Mouse (Mus musculus) embryonic stem cell, embryonic (primary cell): ENCODE results near the gene Gdf10.

Experiments used
- CTCF ChIA-PET, 4 experiments: fragments of 300-600 bp in 2 of 4; fragments of 350-600 bp in 2 of 4; sonication (Branson Sonifier 250); formaldehyde crosslinking; loops; one replicate each; lab custom pipeline; 2022; ENCODE audit warnings: inconsistent platforms in 2 of 4; lab: Charles Lee
- POLR2A ChIA-PET, 4 experiments: fragments of 300-600 bp in 2 of 4; fragments of 350-600 bp in 2 of 4; sonication (Branson Sonifier 250); formaldehyde crosslinking; loops; one replicate each; lab custom pipeline; 2022; ENCODE audit warnings: antibody characterized with exemption in 4 of 4, inconsistent platforms in 1 of 4; lab: Charles Lee

The Gdf10 gene

GRCm38 (mm10) chr14:33931853-33932252 lies 8.5 kb downstream of the Gdf10 start:
- ChIA-PET CTCF (interaction anchor here in 2 of 4 experiments (0.7 to 2.7 kb wide), 4 partner anchors 8 to 718 kb away, joined by 3 to 15 read pairs (median 4); partner anchors contain the start of genes Gdf10 (in 2 of the 2) and Arhgap22 (in 1 of the 2)), POLR2A (interaction anchor here in 2 of 4 experiments (0.5 to 0.8 kb wide), 3 partner anchors 8 to 14 kb away, joined by 3 to 5 read pairs (median 3); partner anchors contain the start of gene Gdf10 (in 2 of the 2))

DNA sequence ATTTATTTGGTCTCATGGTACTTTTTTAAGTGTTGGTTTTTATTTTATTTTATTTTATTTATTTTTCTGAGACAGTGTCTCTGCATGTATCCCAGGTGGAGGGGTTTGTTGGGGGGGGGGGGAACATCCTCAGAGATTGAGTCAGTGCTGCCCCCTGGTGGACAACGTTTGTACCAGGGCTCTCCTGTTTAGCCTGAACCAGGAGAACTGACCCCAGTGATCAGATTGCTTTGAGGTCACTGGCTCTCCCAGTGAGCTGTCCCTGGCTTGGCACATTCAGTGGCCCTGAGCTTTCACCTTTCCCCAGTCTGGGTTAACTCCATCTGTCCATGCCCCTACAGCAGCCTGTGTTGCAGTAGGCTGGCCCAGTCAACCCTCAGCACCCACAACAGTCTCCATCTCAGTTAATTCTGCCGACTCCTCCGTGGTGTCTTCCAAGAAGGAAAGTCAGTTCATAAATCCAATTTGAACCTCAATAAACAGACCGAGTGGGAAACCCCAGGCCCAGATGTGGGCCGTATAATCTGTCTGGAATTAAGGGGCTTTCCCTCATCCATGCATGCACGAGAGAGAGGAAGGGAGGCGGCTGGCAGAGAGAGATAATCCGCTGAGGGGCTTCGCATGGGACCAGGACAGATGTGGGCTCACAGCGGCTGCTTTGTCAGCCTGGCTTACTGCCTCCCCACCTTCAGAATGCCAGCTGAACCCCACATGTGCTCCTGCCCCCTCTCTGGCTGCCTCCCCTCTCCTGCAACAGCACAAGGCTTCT lies 9.7 kb downstream of the Gdf10 start:
- POLR2A ChIA-PET = interaction anchor here in 1 of 4 experiments (0.6 to 1.2 kb wide), 3 partner anchors 9 to 220 kb away, joined by 3 to 4 read pairs (median 3); partner anchors contain the start of gene Gdf10
- CTCF ChIA-PET = interaction anchor here (0.5 to 2.7 kb wide), 33 partner anchors 9 to 719 kb away, joined by 3 to 17 read pairs (median 3); partner anchors contain the start of genes Gdf10 (in 2 of the 4) and Arhgap22 (in 1 of the 4)

DNA sequence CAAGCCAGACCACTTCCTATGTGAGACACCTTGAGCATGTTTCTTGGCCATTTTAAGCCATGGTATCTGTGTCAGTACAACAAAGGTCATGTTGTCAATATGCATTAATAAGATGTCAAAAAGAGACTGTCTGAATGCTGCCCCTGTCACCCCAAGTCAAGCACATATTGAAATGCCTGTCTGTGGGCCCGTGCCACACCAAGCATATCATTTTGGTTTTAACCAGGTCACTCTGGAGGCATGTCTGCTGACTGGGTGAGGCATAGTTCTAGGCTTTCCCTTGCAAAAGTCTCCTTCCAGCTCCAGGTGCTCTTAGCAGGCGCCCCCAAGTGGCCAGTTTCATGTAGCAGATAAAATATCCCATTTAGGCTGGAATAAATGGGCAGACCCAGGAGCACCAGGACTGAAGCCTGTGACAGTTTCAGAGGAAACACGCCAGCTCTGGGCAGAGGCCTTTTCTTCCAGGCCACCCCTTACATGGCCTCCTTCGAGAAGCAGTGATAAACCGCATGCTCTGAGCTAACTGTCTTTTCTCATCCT lies 10.5 kb downstream of the Gdf10 start:
- CTCF ChIA-PET = interaction anchor here (0.5 to 2.7 kb wide), 31 partner anchors 10 to 720 kb away, joined by 3 to 17 read pairs (median 3); partner anchors contain the start of genes Gdf10 (in 2 of the 4) and Arhgap22 (in 1 of the 4)
- POLR2A ChIA-PET = interaction anchor here in 1 of 4 experiments (1.2 kb wide), 1 partner anchor 10 kb away, joined by 3 read pairs; the partner anchor contains the start of gene Gdf10

GRCm38 (mm10) chr14:33939117-33939516 lies 15.7 kb downstream of the Gdf10 start:
- POLR2A ChIA-PET = interaction anchor here in 1 of 4 experiments (1.2 kb wide), 1 partner anchor 15 kb away, joined by 3 read pairs; no protein-coding TSS in a partner anchor
- CTCF ChIA-PET = interaction anchor here in 2 of 4 experiments (0.5 to 1.9 kb wide), 12 partner anchors 9 to 466 kb away, joined by 3 to 6 read pairs (median 4); no protein-coding TSS in a partner anchor

DNA sequence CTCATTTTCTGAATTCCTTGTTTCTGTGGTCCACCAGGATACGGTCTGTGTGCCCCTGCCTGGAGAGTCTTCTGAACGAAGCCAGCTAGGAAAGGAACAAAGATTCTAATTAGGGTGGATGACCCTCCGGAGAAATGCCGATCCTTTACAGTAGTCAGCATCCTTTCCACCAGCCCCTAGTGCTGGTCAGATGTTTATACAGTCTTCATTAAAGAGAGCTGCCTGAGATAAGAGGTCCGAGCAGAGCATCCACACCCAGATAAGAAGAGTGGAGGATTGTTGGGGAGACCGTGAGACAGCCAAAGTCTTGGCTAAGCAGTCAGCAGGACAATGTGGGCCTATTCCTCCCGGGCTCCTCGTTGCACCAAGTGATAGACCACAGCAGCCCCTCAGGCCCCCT lies 17.4 kb downstream of the Gdf10 start, which contains the start of gene Gdf2:
Gene Gdf2 (plus strand): TSS at position 301 of the 400 bp plus-strand sequence.
- ChIA-PET POLR2A (no interaction called here), CTCF (interaction anchor here in 2 of 4 experiments (1.2 to 1.8 kb wide), 5 partner anchors 12 to 294 kb away, joined by 3 to 6 read pairs (median 4); no protein-coding TSS in a partner anchor)

- CTCF ChIA-PET = interaction anchor here in 1 of 4 experiments (1.3 kb wide), 1 partner anchor 14 kb away, joined by 5 read pairs; no protein-coding TSS in a partner anchor
Observed at GRCm38 (mm10) chr14:33942222-33942621, 18.8 kb downstream of the Gdf10 start.

GRCm38 (mm10) chr14:33946125-33946524 lies 22.7 kb downstream of the Gdf10 start:
- ChIA-PET CTCF (interaction anchor here in 2 of 4 experiments (0.8 to 1.4 kb wide), 4 partner anchors 10 to 13 kb away, joined by 3 to 5 read pairs (median 3); no protein-coding TSS in a partner anchor), POLR2A (interaction anchor here in 1 of 4 experiments (1.0 kb wide), 1 partner anchor 14 kb away, joined by 3 read pairs; no protein-coding TSS in a partner anchor)

More at GRCm38 (mm10) chr14:33942222-33942621, 18.8 kb downstream of the Gdf10 start:
- POLR2A ChIA-PET = no interaction called here

- ChIA-PET POLR2A (interaction anchor here in 1 of 4 experiments (0.7 to 0.9 kb wide), 2 partner anchors 9 to 123 kb away, joined by 3 to 4 read pairs; no protein-coding TSS in a partner anchor), CTCF (interaction anchor here (0.6 to 1.5 kb wide), 6 partner anchors 9 to 372 kb away, joined by 3 to 6 read pairs (median 3); no protein-coding TSS in a partner anchor)
Observed at GRCm38 (mm10) chr14:33952233-33952981, 29.0 kb downstream of the Gdf10 start.

DNA sequence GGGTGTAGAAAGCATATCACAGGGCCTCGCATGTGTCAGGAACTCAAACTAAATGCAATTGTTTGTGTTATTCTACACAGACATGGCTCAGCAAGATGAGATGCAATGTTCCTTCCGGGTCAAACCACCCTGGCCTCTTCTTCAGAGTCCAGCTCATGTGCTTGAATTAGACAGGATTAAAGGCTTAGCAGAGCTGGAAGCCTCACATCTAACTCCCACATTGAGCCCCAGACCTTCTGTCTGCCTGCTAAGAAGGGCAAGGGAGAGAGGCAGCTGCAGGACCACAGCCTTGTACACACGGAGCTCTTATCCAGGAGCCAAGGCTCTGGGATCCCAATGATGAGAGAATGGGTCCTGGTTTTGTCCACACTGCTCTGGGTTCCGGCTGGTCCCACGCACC lies 30.4 kb downstream of the Gdf10 start, which contains the start of gene Rbp3:
Gene Rbp3 (plus strand): TSS at position 243 of the 400 bp plus-strand sequence.
- CTCF ChIA-PET = interaction anchor here in 1 of 4 experiments (0.6 kb wide), 1 partner anchor 1305 kb away, joined by 9 read pairs; no protein-coding TSS in a partner anchor
- POLR2A ChIA-PET = no interaction called here

GRCm38 (mm10) chr14:33956055-33956454 lies 32.7 kb downstream of the Gdf10 start:
- ChIA-PET CTCF (interaction anchor here (0.6 to 2.0 kb wide), 39 partner anchors 9 to 864 kb away, joined by 3 to 8 read pairs (median 4); partner anchors contain the start of genes Gdf2 (in 2 of the 4), Anxa8 (in 1 of the 4), Gdf10 (in 1 of the 4) and Zfp488 (in 1 of the 4)), POLR2A (interaction anchor here in 1 of 4 experiments (1.6 kb wide), 1 partner anchor 408 kb away, joined by 5 read pairs; no protein-coding TSS in a partner anchor)

DNA sequence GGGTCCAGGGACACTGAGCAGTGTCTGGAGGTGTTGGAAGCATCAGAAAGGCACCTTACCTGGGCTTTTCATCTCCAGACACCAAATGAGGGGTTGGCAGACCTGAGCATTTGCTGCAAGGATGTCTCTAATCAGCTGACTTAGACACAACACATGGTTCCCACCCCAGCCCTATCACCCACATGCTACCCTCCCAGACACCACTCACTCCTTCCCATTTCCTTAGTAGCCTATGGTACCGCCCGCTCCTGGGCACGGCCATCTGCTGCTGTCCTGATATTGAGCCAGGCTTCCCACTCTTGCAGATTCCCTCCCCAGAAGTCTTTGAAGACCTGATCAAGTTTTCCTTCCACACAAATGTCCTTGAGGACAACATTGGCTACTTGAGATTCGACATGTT lies 34.8 kb downstream of the Gdf10 start:
- ChIA-PET POLR2A (no interaction called here), CTCF (interaction anchor here in 2 of 4 experiments (0.6 to 1.3 kb wide), 4 partner anchors 122 to 278 kb away, joined by 3 to 5 read pairs (median 4); no protein-coding TSS in a partner anchor)

- CTCF ChIA-PET = interaction anchor here (0.6 to 2.8 kb wide), 29 partner anchors 7 to 414 kb away, joined by 3 to 11 read pairs (median 3); partner anchors contain the start of genes Gdf10 (in 1 of the 4) and Gdf2 (in 1 of the 4)
- POLR2A ChIA-PET = no interaction called here
Observed at GRCm38 (mm10) chr14:33958841-33959240, 35.5 kb downstream of the Gdf10 start.

DNA sequence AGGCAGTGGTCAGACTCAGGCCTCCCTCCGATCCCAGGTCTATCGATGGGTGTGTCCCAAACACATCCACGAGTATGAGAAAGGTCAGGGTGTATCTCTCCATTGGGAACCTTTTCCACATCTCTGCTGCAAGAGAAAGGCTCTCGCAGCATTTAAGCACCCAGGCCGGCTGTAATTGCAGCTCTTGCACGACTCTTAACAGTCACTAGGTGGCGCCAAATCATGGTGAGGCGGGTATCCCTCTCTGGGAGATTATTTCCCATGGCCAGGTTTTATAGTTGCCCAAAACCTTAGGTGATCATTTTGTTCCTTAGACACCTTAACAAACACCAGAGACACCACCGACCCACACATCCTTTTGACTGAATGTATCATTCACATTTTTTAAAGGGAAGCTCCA lies 36.0 kb downstream of the Gdf10 start:
- ChIA-PET CTCF (interaction anchor here (0.6 to 2.8 kb wide), 29 partner anchors 8 to 444 kb away, joined by 3 to 11 read pairs (median 3); partner anchors contain the start of genes Gdf10 (in 1 of the 4) and Gdf2 (in 1 of the 4)), POLR2A (no interaction called here)

DNA sequence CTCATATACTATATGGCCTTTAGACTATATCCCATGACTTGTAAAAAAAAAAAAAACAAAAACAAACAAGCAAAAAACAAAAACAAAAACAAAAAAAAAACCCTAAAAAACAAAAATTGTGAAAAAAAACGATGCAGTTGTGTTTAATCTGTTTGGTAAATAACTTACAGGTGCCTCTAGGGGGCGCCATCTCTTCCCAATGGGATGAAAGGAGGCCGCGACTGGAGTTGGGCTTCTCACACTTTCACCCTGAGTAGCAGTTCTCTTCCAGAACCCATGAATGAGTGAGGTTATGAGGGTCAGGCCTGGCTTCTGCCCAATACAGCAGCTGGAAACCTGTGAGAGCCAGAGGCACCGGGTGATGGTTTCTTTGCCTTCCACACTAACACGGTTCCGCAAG lies 42.3 kb downstream of the Gdf10 start:
- ChIA-PET CTCF (interaction anchor here in 1 of 4 experiments (0.7 to 1.6 kb wide), 2 partner anchors 10 to 610 kb away, joined by 3 to 5 read pairs; no protein-coding TSS in a partner anchor), POLR2A (no interaction called here)

DNA sequence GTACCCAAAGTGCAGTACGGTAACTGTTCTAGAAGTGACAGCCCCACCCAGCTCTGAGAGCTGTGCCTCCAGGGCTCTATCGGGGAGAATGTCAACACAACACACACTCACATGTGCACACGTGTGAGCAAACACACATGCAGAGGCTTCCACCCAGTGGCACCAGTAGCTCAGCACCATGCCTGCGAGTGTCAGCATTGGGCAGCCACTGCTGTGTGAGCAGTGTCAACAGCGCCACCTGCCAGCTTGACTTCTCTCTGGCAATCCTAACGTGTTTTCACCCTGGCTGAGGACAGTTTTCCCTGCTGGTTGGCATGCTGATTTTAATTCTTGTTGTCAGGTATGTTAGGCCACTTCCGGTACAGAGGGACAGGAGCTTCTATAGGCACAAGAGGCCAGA lies 49.3 kb downstream of the Gdf10 start:
- ChIA-PET CTCF (interaction anchor here in 3 of 4 experiments (0.5 to 2.0 kb wide), 7 partner anchors 10 to 300 kb away, joined by 3 to 11 read pairs (median 4); no protein-coding TSS in a partner anchor), POLR2A (no interaction called here)

DNA sequence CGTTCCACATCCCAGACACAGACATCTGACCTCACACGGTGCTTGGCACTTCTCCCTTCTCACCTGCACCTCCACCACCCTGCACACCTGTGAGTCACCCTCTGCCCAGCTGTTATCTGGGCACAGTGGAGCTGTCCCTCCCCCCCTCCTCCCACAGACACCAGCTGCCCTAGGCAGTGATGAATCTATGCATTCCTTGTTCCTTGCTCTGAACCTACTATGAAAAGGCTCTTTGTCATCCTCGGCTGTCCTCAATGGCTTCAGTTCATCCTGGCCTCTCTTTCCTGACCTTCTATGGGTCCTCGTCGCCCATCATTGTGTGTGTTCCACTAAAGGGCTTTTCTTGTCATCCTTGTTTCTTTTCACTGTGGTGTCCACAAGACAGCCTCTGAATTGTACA lies 51.4 kb downstream of the Gdf10 start:
- ChIA-PET CTCF (interaction anchor here in 1 of 4 experiments (1.5 kb wide), 1 partner anchor 16 kb away, joined by 3 read pairs; no protein-coding TSS in a partner anchor), POLR2A (no interaction called here)

- ChIA-PET CTCF (interaction anchor here in 2 of 4 experiments (1.2 to 1.4 kb wide), 2 partner anchors 22 to 129 kb away, joined by 3 to 4 read pairs; no protein-coding TSS in a partner anchor), POLR2A (no interaction called here)
Observed at GRCm38 (mm10) chr14:33977748-33978147, 54.4 kb downstream of the Gdf10 start.
